Mouse (Mus musculus) layer of hippocampus, postnatal 14 days (tissue): ENCODE results near the gene Tmie. TPM values are rescaled to one million over a fixed set of nuclear protein-coding genes. Genes with fewer than 3 reads are reported as not detected.
A peak's percentile ranks its signal among the peaks of the same experiment; 100 is the strongest.

ENCODE experiments used
- DNase-seq, 2 experiments: peaks; one replicate each; pipeline ENCODE4 v3.0.0; 2021 to 2022; ENCODE audit warnings: low spot score in 2 of 2, mixed read lengths in 1 of 2
- total RNA-seq, 2 experiments: library from RNA; stranded (reverse); gene quantifications; 2 replicates each; pipeline ENCODE4 v1.2.3; 2021

Tmie gene
- total RNA-seq, 2 experiments from 2014 or later, result 1.8 to 2.0 TPM

GRCm38 (mm10) chr9:110890026-110890783, 10.3 kb upstream of the Tmie start:
- DNase-seq, result no peak

GRCm38 (mm10) chr9:110888935-110889334, 9.0 kb upstream of the Tmie start:
- no peak for DNase-seq

DNA sequence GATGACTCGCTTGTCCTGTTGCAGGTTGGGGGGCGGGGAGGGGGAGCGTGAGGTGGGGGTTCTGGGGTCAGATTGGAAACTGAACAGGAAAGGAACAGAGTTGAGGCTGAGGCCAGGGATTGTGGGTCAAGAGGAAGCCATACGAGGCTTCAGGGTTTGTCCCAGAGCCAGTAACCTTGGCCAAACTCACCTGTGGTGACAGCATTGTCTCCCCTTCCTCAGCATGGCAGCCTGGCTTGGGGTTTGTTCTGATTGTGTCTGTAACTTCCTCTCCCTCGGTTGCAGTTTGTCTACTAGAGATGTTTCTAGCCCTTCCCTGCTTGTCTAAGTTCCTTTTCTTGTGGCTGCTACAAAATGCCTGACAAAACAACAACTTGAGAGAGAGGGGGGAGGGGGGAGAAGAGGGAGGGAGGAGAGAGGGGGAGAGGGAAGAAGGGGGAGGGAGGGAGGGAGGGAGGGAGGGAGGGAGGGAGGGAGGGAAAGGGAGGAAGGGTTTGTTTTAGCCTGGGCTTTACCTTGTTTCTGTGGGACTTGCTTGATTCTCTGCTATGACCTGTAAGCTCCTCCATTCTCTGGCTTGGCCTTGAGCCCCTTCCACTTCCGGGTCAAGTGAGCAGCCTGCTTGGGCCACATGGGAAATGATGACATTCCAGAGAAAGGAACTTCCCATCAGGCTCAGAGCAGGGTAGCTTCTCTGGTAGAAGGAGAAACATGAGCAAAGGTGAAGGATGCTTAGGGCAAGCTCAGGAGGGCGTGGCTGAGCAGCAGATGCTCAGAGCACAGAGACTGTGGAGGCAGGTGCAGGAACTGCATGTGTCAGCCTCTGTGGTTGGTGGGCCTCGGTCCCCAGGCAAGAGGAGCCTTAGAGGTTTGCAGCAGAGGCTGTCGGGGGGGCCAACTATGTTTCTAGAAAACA, 7.7 kb upstream of the Tmie start:
- no peak for DNase-seq

DNA sequence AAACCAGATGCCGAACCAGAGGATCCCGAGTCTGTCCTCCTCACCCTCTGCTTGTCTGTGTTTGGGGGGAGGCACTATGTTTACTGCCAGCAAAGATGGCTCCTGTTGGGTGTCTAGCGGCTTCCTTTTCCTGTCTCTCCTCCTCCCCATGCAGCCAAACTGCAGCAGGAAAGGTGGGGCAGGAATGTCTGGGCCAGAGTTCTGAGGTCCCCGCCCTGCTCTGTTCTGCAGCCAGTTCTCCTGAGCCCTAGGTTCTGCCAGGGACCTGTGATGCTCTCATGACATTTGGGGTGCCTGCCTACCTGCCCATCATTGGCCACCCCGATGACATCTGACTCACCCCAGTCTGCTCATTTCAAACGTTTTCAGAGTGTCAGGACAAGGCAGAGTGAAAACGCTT, 2.0 kb upstream of the Tmie start:
- no peak for DNase-seq

- no peak for DNase-seq
Measured at GRCm38 (mm10) chr9:110880772-110881171, 859 bp upstream of the Tmie start.

DNA sequence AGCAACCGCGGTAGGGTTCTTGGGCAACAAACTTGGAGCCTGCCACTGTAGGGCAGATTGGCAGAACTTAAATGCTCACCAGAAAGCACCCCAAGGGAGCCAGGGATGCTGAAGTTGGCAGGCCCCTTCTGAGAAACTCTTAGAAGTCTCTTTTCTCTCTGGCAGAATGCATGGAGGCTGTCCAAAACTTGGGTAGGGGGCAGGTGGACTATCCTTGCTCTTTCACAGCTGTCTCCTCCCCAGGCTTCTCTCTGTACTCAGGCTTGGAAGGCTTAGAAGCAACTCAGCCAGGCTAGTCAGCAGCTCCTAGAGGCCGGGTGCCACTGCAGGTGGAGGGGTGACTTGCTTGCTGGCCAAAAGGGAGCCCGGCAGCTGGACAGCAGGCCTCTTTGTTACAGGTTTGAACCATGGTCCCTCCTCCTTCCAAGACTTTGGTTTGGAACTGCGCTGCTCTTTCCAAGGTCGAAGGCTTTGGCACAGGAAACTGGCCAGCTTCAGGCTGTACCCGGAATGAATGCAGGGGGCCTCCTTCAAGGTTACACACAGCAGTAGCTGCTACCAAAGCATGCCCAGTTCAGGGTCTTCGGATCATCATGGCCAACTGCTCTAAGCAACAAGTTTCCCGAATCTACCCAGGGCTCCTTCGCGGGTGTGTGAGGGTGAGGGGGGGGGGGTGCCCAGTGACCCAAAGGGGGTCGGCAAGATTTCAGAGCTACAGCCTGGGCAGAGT, 557 bp downstream of the Tmie start, which contains the start of gene Als2cl:
Gene Als2cl, plus strand, starts transcription at position 680 of the 730 bp plus-strand sequence.
- DNase-seq, result peak; percentile 45 to 70

DNA sequence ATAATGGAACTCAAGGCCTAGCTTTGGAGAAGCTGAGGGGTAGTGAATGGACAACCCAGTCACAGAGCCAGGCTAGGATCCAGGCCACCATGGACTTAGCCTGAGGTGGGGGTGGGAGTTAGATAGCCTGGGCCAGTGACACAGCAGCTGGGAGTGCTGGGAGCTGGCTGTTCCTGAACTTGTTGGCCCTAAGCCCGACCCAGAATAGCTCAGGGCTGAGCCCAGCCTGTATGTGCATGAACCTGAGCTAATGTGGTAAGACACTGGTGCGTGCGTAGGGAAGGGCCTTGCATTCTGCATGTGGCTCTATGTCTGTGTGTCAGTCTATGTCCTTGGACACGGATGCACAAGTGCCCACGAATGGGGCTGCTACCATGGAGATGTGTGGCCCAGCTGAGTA, 2.0 kb downstream of the Tmie start:
- peak in 1 of 2 experiments; percentile 56 for DNase-seq

DNA sequence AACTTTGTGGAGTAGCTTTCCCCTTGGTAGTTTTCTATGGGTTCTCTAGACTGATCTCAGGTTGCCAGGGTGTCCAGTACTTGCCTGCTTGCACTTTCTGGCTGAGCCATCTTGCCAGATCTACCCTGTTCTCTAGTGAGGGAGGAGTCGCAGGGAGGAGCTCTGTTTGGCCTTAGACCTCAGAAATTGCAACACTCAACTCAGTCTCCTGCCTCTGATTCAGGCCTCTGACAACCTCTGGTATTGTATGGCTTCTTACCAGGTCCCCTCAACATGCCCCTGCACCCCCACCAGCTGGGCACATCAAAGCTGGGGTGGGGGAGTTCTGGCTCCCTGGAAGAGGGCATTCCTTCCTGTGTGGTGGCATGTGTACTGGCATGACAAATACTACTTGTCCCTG, 2.6 kb downstream of the Tmie start:
- DNase-seq, result no peak

DNA sequence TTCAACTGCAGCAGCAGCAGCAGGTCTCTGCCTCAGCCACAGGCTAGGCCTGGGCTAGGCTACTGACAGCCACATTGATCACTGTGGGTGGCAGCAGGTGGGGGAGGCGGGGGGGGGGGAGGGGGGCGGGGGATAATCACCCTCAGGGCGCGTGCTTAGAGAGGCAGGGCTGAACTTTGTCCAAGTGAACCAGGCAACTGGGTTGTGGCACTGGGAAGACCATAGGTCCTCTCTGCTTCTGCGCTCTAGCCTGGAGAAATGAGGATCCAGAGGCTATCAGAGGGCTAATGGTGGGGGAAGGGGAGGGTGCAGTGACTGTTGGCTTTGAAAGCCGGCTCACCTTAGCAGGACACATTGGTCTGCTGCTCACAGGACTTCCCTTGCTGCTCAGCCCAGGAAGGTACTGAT, 4.6 kb downstream of the Tmie start:
- no peak for DNase-seq

GRCm38 (mm10) chr9:110874660-110875191, 5.2 kb downstream of the Tmie start:
- no peak for DNase-seq

DNA sequence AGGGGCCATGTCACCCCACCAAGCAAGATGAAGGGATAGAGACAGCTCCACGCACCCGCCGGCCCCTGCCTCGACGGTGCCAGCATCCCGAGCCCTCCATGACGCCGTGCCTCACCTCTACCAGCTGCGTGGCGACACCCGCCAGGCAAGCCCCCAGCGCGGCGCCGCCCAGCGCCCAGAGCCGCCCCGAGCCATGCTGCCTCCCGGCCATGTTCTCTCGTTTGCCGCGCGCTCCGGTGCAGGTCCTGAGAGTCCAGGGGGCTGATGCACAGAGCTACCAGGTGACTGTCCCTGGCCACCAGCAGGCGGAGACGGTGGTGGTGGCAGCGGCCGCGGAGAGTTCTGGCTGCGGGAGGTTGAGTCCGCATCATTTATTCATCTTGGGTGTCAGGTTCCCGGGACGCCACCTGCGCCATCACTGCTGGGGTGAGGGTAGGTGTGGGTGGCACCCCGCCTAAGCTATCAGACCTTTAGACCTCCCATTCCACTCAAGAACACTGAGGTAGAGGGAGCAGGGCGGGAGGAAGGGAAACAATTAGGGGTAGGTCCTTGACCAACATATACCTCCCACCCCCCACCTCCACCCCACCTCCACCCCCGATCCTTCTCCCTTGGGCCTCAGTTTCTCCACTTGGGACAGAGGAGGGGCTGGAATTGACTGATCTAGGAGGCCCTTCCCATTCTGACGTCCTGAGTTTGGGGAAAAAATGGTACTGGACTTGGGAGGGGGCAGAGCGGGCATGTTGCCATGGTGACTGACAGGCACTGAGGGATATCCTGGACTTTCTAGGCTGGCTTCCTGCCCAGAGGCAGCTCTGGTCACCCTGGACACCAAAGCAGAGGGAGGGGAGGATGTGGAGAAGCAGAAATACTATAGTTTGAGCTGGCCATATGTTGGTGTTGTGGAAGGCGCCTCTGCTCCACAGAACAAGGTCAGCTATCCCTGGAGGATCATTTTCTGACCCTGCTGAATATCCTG, 5.9 kb downstream of the Tmie start:
- peak in 1 of 2 experiments; percentile 30 for DNase-seq

GRCm38 (mm10) chr9:110871030-110871429, 8.9 kb downstream of the Tmie start:
- DNase-seq, result peak; percentile 60 to 77

- DNase-seq, result no peak
Measured at GRCm38 (mm10) chr9:110858967-110859596, 20.8 kb downstream of the Tmie start.

- DNase-seq, result no peak
Measured at GRCm38 (mm10) chr9:110858523-110858922, 21.4 kb downstream of the Tmie start.

DNA sequence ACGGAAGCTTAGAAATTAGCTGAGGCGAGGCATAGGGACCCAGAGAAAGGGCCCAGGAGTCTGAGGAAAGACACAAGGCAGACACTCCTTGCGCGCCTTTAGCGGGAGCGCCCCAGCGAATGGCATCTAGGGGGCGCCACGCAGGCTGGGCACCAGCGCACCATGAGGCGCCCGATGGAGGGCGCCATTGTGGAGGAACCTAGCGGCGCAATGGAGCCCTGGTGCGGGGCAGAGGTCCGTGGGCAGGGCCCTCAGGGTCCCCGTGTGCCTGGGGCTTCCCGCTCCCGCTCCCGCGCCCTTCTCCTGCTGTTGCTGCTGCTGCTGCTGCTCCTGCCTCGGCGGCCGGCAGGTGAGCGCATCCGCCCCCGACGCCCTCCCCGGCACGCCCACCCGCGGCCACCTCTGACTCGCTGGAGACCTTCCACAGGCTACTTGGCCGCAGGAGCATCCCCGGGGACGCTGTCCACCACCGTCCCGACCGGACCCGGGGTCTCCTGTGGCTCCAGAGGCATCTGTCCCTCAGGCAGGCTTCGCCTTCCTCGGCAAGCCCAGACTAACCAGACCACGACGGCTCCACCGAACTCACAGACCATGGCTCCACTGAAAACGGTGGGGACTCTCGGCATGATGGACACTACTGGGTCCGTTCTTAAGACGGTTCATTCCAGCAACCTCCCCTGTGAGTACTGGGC, 22.0 kb downstream of the Tmie start, which contains the start of gene Prss50:
Gene Prss50, plus strand, starts transcription at position 187 of the 692 bp plus-strand sequence.
- DNase-seq, result no peak

GRCm38 (mm10) chr9:110856920-110857319, 23.0 kb downstream of the Tmie start:
- no peak for DNase-seq

DNA sequence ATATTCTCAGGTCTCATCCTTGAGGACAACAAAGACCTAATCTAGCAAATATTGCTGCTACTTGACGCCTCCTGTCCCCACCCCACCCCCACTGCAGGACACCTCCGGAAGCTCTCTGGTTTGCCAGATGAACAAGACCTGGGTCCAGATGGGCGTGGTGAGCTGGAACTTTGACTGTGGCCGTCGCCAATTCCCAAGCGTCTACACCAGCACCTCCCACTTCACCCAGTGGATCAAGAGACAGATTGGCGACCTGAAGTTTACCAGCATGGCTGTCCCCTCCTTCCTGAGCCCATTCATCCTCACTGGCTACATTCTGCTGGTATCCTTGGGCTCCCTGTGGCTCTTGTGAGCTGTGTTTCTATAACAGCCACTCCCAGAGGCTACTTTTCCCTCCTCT, 24.0 kb downstream of the Tmie start:
- DNase-seq, result no peak

GRCm38 (mm10) chr9:110849162-110849561, 30.8 kb downstream of the Tmie start:
- DNase-seq, result no peak

DNA sequence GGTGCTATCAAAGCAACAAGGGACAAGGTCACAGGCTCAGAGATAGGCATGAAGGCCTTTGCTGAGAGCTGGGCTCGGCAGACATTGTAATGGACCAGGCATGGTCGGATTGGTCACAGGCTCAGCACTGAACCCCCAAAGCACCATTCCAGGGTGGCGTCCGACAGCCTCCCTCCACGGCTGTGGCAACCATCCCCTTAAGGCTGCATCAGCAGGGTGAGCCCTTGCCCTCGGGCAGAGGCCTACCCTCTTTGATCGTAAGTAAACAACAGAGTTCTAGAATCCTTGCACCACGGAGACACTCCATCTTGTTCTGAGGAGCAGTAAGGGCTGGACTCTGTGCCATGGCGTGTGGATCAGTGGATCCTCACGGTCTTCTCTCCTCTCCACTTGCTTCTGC, 35.7 kb downstream of the Tmie start, which contains the start of gene Prss46:
Gene Prss46, plus strand, starts transcription at position 301 of the 400 bp plus-strand sequence.
- no peak for DNase-seq
